Mouse (Mus musculus) heart, adult 18-20 months (tissue): ENCODE measurements around the gene Wdr76. TPM values are rescaled to one million over a fixed set of nuclear protein-coding genes. Genes with fewer than 3 reads are reported as not detected.

Experiments used
- total RNA-seq, 2 experiments: library from RNA; stranded (reverse); gene quantifications; 2 replicates each; pipeline ENCODE4 v1.2.3; 2021

Gene Wdr76
- total RNA-seq, 2 experiments from 2014 or later: 2.9 to 3.5 TPM

Other genes starting within 250 kb of the Wdr76 start
- 10 to 100 TPM; 28.1 to 28.4 TPM for gene Trp53bp1, start 235.3 kb upstream of the Wdr76 start, total RNA-seq
- gene Map1a, start 217.1 kb upstream of the Wdr76 start, total RNA-seq: 1 to 10 TPM; 3.5 to 3.8 TPM
- gene Ppip5k1, start 151.3 kb upstream of the Wdr76 start, total RNA-seq: 10 to 100 TPM; 87.5 to 93.6 TPM
- gene Ckmt1, start 149.0 kb upstream of the Wdr76 start, total RNA-seq: 1 to 10 TPM; 1.2 to 2.7 TPM
- not detected for gene Strc, start 119.6 kb upstream of the Wdr76 start, total RNA-seq
- 100 to 1,000 TPM; 113 to 144 TPM for gene Pdia3, start 92.9 kb upstream of the Wdr76 start, total RNA-seq
- 1 to 10 TPM; 3.1 to 4.4 TPM for gene Catsper2, start 92.9 kb upstream of the Wdr76 start, total RNA-seq
- under 1 TPM in 1 of 2 experiments, not detected in 1; 0.57 TPM for gene Ell3, start 62.4 kb upstream of the Wdr76 start, total RNA-seq
- gene Serf2, start 57.5 kb upstream of the Wdr76 start, total RNA-seq: 100 to 1,000 TPM; 366 to 459 TPM
- 10 to 100 TPM; 17.8 to 23.7 TPM for gene Hypk, start 53.4 kb upstream of the Wdr76 start, total RNA-seq
- not detected for gene Serinc4, start 49.9 kb upstream of the Wdr76 start, total RNA-seq
- gene Mfap1b, start 32.7 kb upstream of the Wdr76 start, total RNA-seq: 10 to 100 TPM; 29.3 to 31.7 TPM
- 10 to 100 TPM; 31.7 to 39.0 TPM for gene Mfap1a, start 58 bp upstream of the Wdr76 start, total RNA-seq